Mouse (Mus musculus): ENCODE data around the gene Ube2o. TPM values are rescaled to one million over a fixed set of nuclear protein-coding genes. Genes with fewer than 3 reads are reported as not detected.

The Ube2o gene
- polyA plus RNA-seq, 1 experiment, result 133 TPM

- 83% methylated on average over 6 of the region's 6 CpGs for WGBS
- H3K4me3 ChIP-seq (replicated peaks; ENCODE audit: control insufficient read depth, low read depth, low read length), result no peak overlapping the region
- H3K4me1 ChIP-seq (ENCODE audit: control insufficient read depth, insufficient read depth, low read length), result peaks cover 1% of the 10 kb centered on the region; the same call in 1 of the 2 replicates
- H3K27ac ChIP-seq (ENCODE audit: control insufficient read depth, insufficient read depth, low read depth, low read length, poor library complexity), result no peak overlapping the region
- TF ChIP-seq POLR2A (IDR thresholded peaks at IDR 0.05; ENCODE audit: borderline replicate concordance, control insufficient read depth, low read depth, low read length) (no peak), CTCF (IDR thresholded peaks at IDR 0.05; ENCODE audit: control insufficient read depth, insufficient read depth, low read length) (no peak)
Observed at GRCm38 (mm10) chr11:116585682-116586081, 4.4 kb upstream of the Ube2o start.

GRCm38 (mm10) chr11:116580711-116581375 is 404 bp downstream of the Ube2o start:
- Histone ChIP-seq H3K4me3 (replicated peaks; ENCODE audit: control insufficient read depth, low read depth, low read length) (peak overlapping the region; percentile 79), H3K27ac (ENCODE audit: control insufficient read depth, insufficient read depth, low read depth, low read length, poor library complexity) (peak overlapping the region; percentile 93), H3K4me1 (ENCODE audit: control insufficient read depth, insufficient read depth, low read length) (no peaks in the 10 kb centered on the region)
- 2% methylated on average over 90 of the region's 91 CpGs for WGBS
- no peak for TF ChIP-seq POLR2A (IDR thresholded peaks at IDR 0.05; ENCODE audit: borderline replicate concordance, control insufficient read depth, low read depth, low read length)
- no peak for TF ChIP-seq CTCF (IDR thresholded peaks at IDR 0.05; ENCODE audit: control insufficient read depth, insufficient read depth, low read length)

GRCm38 (mm10) chr11:116580031-116580652 is 1.1 kb downstream of the Ube2o start:
- peak overlapping the region; percentile 79 for H3K4me3 ChIP-seq (replicated peaks; ENCODE audit: control insufficient read depth, low read depth, low read length)
- no peak for TF ChIP-seq CTCF (IDR thresholded peaks at IDR 0.05; ENCODE audit: control insufficient read depth, insufficient read depth, low read length)
- TF ChIP-seq POLR2A (IDR thresholded peaks at IDR 0.05; ENCODE audit: borderline replicate concordance, control insufficient read depth, low read depth, low read length), result 0 out of 2 replicates have a peak, but pooled peaks have one; percentile 6
- WGBS, result 21% methylated on average over 10 of the region's 10 CpGs
- H3K4me1 ChIP-seq (ENCODE audit: control insufficient read depth, insufficient read depth, low read length), result no peaks in the 10 kb centered on the region
- peak overlapping the region; percentile 93 for H3K27ac ChIP-seq (ENCODE audit: control insufficient read depth, insufficient read depth, low read depth, low read length, poor library complexity)

- 93% methylated on average over 3 of the region's 3 CpGs for WGBS
- Histone ChIP-seq H3K4me3 (replicated peaks; ENCODE audit: control insufficient read depth, low read depth, low read length) (peak overlapping the region; percentile 39), H3K4me1 (ENCODE audit: control insufficient read depth, insufficient read depth, low read length) (no peaks in the 10 kb centered on the region), H3K27ac (ENCODE audit: control insufficient read depth, insufficient read depth, low read depth, low read length, poor library complexity) (no peak overlapping the region)
- no peak for TF ChIP-seq CTCF (IDR thresholded peaks at IDR 0.05; ENCODE audit: control insufficient read depth, insufficient read depth, low read length)
- no peak for TF ChIP-seq POLR2A (IDR thresholded peaks at IDR 0.05; ENCODE audit: borderline replicate concordance, control insufficient read depth, low read depth, low read length)
Observed at GRCm38 (mm10) chr11:116579280-116579679, 2.0 kb downstream of the Ube2o start.

GRCm38 (mm10) chr11:116575396-116575795 is 5.9 kb downstream of the Ube2o start:
- 89% methylated on average over 2 of the region's 2 CpGs for WGBS
- peaks cover 4% of the 10 kb centered on the region; the same call in 1 of the 2 replicates for H3K4me1 ChIP-seq (ENCODE audit: control insufficient read depth, insufficient read depth, low read length)
- TF ChIP-seq CTCF (IDR thresholded peaks at IDR 0.05; ENCODE audit: control insufficient read depth, insufficient read depth, low read length) (no peak), POLR2A (IDR thresholded peaks at IDR 0.05; ENCODE audit: borderline replicate concordance, control insufficient read depth, low read depth, low read length) (no peak)
- H3K4me3 ChIP-seq (replicated peaks; ENCODE audit: control insufficient read depth, low read depth, low read length), result no peak overlapping the region
- H3K27ac ChIP-seq (ENCODE audit: control insufficient read depth, insufficient read depth, low read depth, low read length, poor library complexity), result no peak overlapping the region

GRCm38 (mm10) chr11:116574982-116575381 is 6.3 kb downstream of the Ube2o start:
- peaks cover 4% of the 10 kb centered on the region; the same call in 1 of the 2 replicates for H3K4me1 ChIP-seq (ENCODE audit: control insufficient read depth, insufficient read depth, low read length)

GRCm38 (mm10) chr11:116574486-116574885 is 6.8 kb downstream of the Ube2o start:
- TF ChIP-seq POLR2A (IDR thresholded peaks at IDR 0.05; ENCODE audit: borderline replicate concordance, control insufficient read depth, low read depth, low read length), result no peak
- 93% methylated on average over 6 of the region's 6 CpGs for WGBS
- Histone ChIP-seq H3K27ac (ENCODE audit: control insufficient read depth, insufficient read depth, low read depth, low read length, poor library complexity) (no peak overlapping the region), H3K4me1 (ENCODE audit: control insufficient read depth, insufficient read depth, low read length) (peaks cover 4% of the 10 kb centered on the region; the same call in 1 of the 2 replicates), H3K4me3 (replicated peaks; ENCODE audit: control insufficient read depth, low read depth, low read length) (no peak overlapping the region)

More at GRCm38 (mm10) chr11:116574982-116575381, 6.3 kb downstream of the Ube2o start:
- Histone ChIP-seq H3K27ac (ENCODE audit: control insufficient read depth, insufficient read depth, low read depth, low read length, poor library complexity) (no peak overlapping the region), H3K4me3 (replicated peaks; ENCODE audit: control insufficient read depth, low read depth, low read length) (no peak overlapping the region)
- 82% methylated on average over 6 of the region's 6 CpGs for WGBS
- no peak for TF ChIP-seq CTCF (IDR thresholded peaks at IDR 0.05; ENCODE audit: control insufficient read depth, insufficient read depth, low read length)
- TF ChIP-seq POLR2A (IDR thresholded peaks at IDR 0.05; ENCODE audit: borderline replicate concordance, control insufficient read depth, low read depth, low read length), result no peak

GRCm38 (mm10) chr11:116572756-116573543 is 8.3 kb downstream of the Ube2o start:
- WGBS, result 46% methylated on average over 12 of the region's 12 CpGs
- peak overlapping the region; percentile 84 for H3K27ac ChIP-seq (ENCODE audit: control insufficient read depth, insufficient read depth, low read depth, low read length, poor library complexity)
- H3K4me1 ChIP-seq (ENCODE audit: control insufficient read depth, insufficient read depth, low read length), result peaks cover 4% of the 10 kb centered on the region; the same call in 1 of the 2 replicates
- peak overlapping the region; percentile 37 for H3K4me3 ChIP-seq (replicated peaks; ENCODE audit: control insufficient read depth, low read depth, low read length)
- TF ChIP-seq POLR2A (IDR thresholded peaks at IDR 0.05; ENCODE audit: borderline replicate concordance, control insufficient read depth, low read depth, low read length) (no peak), CTCF (IDR thresholded peaks at IDR 0.05; ENCODE audit: control insufficient read depth, insufficient read depth, low read length) (no peak)

All from bone marrow, adult 2 months (tissue).